Mouse (Mus musculus) CD4-positive, CD25-positive, alpha-beta regulatory T cell, adult 2 months (primary cell): ENCODE measurements around the gene Psmb8.
"Not testable (repeated sequence)": the region's sequence is repeated elsewhere in the genome, so short reads cannot be mapped to it uniquely, and the experiment has no call there.

Experiments used
- DNase-seq: peaks from one replicate; pipeline ENCODE4 v3.0.0-alpha.2; 2012; ENCODE audit warnings: low read depth, low spot score

Psmb8 gene

DNA sequence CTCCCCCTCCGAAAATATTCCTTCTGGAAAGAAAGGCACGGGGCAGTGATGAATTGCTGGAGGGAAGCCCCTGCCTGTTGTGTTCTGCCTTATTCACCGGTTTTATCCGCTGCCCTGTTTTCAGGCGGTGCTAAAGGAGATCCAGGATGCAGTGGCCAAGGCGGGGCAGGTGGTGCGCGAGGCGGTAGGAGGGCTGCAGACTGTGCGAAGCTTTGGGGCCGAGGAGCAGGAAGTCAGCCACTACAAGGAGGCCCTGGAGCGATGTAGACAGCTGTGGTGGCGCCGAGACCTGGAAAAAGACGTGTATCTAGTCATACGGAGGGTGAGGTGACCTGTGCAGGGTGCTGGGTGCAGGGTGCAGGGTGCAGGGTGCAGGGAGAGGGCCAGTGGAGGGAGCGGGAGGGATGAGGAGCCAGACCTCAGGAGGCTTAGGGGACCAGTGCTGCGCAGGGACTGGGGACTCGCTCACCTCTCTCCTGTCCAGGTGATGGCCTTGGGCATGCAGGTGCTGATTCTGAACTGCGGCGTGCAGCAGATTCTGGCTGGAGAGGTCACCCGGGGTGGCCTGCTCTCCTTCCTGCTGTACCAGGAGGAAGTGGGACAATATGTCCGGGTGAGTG, 14.3 kb downstream of the Psmb8 start:
- peak; percentile 69 for DNase-seq

DNA sequence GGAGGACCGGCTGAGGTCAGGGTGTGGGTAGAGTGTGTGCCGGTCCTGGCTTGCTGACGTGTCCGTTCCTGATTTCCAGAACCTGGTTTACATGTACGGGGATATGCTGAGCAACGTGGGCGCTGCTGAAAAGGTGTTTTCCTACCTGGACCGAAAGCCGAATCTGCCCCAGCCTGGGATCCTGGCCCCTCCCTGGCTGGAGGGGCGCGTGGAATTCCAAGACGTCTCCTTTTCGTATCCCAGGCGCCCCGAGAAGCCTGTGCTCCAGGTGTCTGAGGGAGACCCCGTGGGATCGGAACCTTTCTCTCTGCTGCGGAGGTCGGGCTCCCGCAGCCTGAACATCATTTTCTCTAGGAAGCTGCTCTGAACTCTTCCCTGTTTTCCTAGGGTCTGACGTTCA, 16.4 kb downstream of the Psmb8 start:
- DNase-seq: no peak

DNA sequence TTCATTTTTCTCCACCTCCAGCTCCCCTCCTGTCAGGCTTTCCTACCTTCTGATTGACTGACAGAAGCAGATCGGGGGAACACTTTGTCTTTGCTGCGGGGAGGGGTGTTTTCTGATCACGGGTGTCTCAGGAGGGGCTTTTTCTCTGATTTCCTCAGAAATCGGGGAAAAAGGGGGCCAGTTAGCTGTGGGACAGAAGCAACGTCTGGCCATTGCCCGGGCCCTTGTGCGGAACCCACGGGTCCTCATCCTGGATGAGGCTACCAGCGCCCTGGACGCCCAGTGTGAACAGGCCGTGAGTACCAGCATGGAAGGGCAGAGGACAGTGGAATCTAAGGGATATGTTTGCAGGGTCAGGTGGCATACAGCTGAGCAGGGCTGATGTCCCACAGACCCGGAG, 17.7 kb downstream of the Psmb8 start:
- no peak for DNase-seq

DNA sequence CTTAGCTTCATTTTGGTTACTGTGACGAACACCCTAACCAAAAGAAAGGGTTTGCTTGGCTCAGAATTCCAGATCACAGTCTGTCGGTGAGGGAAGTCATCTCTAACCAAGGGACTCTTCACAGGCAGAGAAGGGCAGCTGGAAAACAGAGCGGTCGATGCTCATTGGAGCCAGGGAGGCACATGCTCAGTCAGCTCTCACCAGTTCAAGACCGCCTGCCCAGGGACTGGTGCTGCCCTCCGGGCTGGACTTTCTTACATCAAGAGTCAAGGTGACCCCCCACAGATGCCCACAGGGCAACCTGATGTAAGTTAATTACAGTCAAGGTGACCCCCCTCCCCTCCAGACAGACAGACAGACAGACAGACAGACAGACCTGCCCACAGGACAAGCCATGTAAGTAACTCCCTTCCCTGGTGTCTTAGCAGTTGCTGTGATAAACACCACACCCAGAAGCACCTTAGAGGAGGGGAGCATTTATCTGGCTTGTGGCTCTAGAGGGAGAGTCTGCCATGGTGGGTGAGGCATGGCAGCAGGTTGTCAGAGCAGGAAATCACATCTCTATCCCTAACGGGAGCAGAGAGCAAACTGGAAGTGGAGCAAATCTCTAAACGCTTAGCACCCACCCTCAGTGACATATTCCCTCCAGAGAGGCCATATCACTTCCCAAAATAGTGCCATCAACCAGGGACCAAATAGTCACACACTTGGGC, 19.9 kb downstream of the Psmb8 start:
- DNase-seq: no peak

DNA sequence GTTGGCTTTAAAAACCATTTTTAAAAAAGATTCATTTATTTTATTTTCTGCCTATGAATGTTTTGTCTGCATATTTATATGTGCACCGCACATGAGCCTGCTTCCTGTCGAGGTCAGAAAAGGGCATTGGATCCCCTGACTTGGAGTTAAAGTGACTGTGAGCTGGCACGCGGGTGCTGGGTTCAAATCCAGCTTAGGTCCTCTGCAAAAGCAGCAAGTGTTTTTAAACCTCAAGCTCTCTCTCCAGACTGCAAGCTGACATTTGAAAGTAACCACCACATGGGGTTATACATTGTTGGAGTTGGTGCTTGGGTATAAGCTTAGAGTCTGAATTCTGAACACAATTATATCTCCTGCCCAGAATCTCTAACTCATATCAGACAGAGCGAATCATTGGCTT, 20.5 kb downstream of the Psmb8 start:
- DNase-seq: no peak

DNA sequence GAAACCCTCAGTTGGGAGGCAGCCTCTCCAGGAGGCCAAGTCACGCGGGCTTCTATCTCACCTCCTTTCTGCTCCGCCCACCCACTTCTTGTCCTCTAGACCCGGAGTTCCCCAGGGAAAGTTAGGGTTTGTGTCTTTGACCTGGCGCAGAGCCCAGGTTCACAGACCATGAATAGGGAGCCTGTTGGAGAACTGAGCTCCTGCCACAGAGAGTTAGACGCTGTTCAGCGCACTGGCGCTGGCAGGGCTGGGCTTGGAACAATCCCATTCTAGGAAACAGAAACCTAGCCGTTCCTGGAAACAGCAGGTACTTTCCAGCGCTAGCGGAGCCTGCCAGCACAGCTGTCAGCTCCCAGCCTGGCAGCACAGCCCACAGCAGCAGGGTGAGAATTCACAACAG, 21.2 kb downstream of the Psmb8 start:
- DNase-seq: peak; percentile 68

DNA sequence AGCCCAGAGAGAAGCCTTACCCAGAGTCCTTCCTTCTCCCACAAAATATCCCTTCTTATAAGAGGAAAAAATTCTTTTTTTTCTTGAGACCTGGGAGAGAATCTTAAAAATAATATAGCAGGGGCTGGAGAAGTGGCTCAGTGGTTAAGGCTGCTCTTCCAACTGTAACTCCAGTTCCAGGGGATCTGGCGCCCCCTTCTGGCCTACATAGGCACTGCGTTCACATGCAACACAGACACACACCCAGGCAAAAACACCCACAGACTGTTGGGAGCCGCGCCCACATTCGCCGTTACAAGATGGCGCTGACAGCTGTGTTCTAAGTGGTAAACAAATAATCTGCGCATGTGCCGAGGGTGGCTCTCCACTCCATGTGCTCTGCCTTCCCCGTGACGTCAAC, 21.6 kb downstream of the Psmb8 start:
- DNase-seq: peak; percentile 90

DNA sequence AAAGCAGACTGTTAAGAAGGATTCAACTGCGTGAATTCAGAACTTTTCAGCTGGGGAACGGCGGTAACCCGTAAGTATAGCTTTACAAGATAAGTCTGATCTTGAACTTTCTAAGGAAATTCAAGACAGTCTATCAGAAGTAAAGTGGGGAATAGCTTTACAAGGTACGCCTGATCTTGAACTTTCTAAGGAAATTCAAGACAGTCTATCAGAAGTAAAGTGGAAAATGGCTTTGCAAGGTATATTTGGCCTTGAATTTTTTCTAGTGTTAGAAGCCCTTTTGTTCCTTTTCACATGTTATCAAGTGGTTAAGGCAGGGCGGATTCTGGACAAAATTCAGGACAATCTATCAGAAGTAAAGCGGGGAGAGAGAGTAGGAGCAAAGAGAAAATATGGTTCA, 22.3 kb downstream of the Psmb8 start:
- not testable (repeated sequence) for DNase-seq

DNA sequence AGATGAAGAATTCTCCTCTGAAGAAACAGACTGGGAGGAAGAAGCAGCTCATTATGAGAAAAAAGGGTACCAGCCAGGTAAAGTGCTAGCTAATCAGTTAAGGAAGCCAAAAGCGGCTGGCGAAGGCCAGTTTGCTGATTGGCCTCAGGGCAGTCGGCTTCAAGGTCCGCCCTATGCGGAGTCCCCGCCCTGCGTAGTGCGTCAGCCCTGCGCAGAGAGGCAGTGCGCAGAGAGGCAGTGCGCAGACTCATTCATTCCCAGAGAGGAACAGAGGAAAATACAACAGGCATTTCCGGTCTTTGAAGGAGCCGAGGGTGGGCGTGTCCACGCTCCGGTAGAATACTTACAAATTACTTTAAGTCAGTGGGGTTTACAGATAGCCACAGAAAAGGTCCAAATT, 22.9 kb downstream of the Psmb8 start:
- DNase-seq: not testable (repeated sequence)

DNA sequence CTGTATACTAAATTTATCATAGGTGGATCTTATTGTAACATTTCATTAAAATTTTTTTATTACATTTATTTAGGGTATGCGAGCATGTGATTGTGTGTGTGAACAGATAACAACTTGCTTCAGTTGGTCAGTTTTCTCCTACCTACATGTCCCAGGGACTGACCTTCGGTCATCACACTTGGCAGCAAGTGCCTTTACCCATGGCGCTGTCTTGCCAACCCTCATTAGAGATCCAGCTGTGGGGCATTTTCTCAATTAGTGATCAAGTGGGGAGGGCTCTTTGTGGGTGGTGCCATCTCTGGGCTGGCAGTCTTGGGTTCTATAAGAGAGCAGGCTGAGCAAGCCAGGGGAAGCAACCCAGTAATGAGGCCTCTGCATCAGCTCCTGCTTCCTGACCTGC, 27.3 kb downstream of the Psmb8 start:
- no peak for DNase-seq

DNA sequence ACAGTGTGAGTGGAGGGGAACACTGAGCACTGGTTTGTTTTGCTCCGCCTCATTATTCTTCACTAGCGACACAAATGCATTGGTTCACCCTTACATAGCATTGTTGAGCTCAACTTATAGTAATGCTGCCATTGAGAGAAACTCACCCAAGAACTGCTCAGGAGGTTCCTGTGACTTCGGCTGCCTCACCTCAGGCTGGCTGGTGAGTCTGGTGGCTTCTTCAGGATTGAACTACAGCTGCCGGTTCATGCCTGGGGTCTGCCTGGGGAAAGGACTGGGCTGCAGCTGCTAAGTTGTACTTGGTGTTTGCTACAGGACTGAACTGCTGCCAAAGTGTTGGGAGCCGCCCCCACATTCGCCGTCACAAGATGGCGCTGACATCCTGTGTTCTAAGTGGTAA, 27.9 kb downstream of the Psmb8 start:
- DNase-seq: no peak

DNA sequence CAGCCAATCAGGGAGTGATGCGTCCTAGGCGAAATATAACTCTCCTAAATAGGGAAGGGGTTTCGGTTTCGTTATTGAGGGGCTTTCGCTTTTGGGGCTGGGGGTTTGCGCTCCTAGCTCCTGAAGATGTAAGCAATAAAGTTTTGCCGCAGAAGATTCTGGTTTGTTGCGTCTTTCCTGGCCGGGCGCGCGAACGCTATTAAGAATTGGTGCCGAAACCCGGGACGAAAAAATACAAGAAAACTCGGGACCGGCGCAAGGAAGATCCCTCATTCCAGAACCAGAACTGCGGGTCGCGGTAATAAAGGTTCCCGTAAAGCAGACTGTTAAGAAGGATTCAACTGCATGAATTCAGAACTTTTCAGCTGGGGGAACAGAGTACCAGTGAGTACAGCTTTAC, 28.4 kb downstream of the Psmb8 start:
- not testable (repeated sequence) for DNase-seq

DNA sequence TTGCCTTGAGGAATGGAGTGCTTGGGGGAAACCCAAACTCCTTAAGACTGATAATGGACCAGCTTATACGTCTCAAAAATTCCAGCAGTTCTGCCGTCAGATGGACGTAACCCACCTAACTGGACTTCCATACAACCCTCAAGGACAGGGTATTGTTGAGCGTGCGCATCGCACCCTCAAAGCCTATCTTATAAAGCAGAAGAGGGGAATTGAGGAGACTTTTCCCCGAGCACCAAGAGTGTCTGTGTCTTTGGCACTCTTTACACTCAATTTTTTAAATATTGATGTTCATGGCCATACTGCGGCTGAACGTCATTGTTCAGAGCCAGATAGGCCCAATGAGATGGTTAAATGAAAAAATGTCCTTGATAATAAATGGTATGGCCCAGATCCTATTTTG, 33.5 kb downstream of the Psmb8 start:
- DNase-seq: not testable (repeated sequence)

DNA sequence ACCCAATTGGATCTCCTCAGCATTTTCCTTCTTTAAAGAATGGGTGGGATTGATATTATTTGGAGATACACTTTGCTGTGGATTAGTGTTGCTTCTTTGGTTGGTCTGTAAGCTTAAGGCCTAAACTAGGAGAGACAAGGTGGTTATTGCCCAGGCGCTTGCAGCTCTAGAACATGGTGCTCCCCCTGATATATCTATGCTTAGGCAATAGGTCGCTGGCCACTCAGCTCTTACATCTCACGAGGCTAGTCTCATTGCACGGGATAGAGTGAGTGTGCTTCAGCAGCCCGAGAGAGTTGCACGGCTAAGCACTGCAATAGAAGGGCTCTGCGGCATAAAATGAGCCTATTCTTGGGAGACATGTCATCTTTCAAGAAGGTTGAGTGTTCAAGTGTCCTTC, 34.5 kb downstream of the Psmb8 start:
- not testable (repeated sequence) for DNase-seq

DNA sequence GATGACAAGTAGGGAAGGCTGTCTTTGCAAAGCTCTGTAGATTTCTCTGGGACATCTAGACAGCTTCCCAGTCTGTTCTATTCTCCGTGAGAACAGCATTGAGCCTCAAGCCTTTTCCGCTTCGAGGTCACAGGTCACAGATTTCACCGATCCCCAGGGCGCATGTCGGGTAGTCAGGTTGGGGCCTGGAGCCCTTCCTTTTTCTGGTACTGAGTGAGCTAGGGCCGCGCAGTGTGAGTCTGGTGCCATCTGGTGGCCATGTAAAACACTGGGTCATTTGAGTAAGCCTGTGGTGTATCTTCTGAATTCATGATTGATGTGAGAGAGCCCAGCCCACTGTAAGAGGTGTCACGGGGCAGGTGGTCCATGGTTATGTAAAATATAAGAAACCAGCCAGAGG, 37.4 kb downstream of the Psmb8 start:
- peak; percentile 97 for DNase-seq

DNA sequence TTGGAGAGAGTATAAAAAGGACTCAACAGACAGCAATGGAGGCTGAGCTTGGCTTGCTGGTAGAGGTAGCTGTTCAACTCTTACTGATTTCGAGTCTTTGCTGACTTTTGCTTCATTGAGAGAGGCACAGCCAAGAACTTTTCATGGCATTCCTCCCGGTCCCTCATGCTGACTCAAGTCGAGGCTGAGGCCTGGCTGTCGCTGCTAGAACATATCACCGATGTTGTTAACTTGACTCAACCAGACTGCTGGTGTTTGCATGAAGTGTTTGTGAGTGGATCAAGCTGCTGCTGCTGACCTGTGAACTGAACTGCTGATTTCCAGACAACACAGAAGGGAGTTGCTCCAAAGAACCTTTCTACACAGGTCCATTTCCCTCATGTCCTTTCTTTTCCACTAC, 39.2 kb downstream of the Psmb8 start:
- no peak for DNase-seq

DNA sequence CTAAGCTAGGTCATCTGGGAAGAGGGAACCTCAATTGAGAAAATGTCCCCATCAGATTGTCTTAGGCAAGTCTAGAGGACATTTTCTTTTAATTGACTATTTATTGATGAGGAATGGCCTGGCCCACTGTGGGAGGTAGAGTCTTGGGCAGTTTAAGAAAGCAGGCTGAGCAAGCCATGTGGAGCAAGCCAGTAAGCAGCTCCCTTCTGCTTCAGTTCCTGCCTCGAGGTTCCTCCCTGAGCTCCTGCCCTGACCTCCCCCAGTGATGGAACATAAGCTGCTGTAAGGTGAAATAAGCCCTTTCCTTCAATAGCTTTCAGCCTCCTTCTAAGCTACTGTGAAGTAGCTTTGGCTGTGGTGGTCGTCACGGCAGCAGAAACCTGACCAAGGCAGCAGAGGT, 40.2 kb downstream of the Psmb8 start:
- DNase-seq: no peak

DNA sequence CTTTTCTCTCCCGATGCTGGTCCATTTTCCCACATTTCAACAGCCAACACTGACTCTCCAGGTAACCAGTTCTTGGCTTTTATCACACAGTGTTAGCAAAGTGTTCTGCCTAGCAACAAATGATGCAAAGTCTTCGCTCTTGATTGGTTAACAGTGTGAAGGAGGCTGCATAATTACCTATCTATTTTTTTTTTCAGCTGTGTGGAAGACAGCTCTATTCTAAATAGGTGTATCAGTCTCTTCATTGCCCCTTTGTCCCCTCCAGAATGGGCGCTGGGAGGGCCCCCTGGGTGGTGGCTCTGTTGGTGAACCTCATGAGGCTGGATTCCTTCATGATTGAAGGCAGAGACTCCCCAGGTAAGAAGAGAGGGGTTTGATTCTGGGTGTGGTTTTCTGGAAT, 41.2 kb downstream of the Psmb8 start, which contains the start of gene H2-Ob:
H2-Ob (plus strand) TSS at position 198 of the 400 bp plus-strand sequence.
- DNase-seq: peak; percentile 93

DNA sequence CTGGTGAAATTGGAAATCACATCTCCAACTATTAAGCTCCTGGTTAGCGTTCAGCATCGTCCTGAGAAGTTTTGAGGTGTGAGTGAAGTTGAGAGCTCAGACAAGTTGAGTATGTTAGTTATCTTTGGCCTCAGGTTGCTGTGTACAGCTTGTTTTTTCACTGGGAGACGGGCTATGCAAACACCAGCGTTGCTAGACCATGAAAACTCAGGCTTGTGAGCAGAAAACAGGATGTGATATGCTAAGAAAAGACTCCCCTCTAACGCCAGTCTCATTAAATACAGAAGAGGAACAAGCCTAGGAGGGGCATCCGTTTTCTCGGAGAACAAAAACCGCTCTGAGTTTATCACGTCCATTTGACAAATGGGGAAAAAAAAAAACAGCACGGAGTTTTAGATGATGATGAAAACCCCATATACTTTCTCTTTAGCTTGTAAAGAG, 42.1 kb downstream of the Psmb8 start:
- DNase-seq: peak; percentile 69

DNA sequence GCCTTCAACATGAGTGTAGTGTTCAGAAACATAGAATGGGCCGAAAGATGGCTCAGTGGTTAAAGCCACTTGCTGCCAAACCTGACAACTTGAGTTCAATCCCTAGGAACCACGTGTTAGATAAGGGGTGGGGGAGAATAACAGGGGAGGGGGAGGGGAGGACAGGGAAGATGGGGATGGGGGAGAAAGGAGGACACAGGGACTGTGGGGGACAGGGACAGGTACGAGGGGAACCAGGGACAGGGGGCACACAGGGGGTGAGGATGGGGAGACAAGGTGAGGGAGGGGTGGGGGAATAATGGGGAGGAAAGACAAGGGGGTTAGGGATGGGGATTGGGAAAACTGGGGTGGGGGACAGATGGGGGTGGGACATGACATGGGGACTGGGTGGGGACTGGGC, 42.8 kb downstream of the Psmb8 start:
- no peak for DNase-seq

DNA sequence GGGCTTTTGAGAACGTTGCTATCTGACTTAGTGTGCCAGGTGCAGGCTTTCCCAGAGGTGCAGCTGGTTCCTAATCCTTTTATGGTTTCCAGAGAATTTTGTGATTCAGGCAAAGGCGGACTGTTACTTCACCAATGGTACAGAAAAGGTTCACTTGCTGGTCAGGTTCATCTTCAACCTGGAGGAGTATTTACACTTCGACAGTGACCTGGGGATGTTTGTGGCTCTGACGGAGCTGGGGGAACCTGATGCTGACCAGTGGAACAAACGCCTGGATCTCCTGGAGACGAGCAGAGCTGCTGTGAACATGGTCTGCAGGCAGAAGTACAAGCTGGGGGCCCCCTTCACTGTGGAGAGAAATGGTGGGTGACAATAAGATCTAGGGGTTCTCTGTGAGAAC, 43.4 kb downstream of the Psmb8 start:
- DNase-seq: no peak

DNA sequence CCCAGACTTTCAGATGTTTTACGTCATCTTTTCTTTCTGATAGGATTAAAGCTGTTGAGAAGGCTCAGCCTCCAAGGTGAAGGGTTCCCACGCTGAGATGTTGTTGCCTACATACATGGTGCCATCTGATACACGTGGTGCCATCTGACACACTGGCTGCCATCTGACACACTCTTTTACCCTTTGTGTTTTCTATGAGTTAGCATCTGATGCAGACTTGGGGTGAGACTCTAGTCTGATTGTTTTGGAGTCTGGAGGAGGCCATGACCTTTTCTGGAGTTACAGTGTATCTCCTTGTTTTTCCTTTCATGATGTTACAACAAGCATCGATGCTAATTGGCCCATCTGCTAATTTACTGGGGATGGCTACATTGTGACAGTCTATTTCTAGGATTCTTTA, 47.1 kb downstream of the Psmb8 start:
- DNase-seq: no peak

DNA sequence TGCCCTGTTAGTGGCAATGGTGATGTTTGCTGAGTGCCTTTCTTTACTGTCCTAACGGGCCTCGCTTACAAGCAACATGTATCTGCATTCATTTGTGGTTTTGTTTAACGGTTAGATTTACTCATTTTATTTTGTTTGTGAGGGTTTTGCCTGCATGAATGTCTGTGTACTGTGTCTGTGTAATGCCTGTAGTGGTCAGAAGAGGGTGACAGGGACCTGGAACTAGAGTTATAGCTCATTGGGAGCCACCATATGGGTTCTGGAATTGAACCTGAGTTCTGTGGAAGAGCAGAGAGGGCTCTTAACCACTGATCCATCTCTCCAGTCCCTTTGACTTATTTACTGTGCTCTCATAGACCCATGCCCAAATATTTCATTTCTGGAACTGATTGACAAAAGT, 49.5 kb downstream of the Psmb8 start:
- no peak for DNase-seq

DNA sequence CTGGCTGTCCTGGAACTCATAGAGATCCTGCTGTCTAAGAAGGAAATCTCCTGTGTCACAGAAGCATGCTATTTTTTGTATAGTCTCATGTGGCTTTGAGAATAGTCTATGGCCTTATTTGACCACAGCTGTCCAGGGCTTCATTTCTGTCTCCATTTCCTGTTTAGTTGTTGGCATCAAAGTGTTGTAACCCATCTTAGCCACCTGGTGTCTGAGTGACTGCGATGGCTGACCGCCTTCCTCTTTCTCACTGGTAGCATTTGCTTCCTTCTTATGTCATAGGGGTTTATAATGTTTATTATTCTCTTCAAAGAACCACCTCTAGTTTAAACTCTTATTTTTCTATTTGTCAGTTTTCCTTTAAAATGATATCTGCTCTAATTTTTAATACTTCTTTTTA, 51.2 kb downstream of the Psmb8 start:
- DNase-seq: no peak
